Mouse (Mus musculus) CD4-positive naive resting alpha-beta T cell, adult 57 days (primary cell): ENCODE measurements around the gene Rab27a. TPM values are rescaled to one million over a fixed set of nuclear protein-coding genes. Genes with fewer than 3 reads are reported as not detected.

Source experiments
- total RNA-seq: library from RNA; stranded (reverse); gene quantifications from one replicate; pipeline ENCODE4 v1.2.4, GENCODE M21; 2023

Gene Rab27a
- 55.2 TPM for total RNA-seq

DNA sequence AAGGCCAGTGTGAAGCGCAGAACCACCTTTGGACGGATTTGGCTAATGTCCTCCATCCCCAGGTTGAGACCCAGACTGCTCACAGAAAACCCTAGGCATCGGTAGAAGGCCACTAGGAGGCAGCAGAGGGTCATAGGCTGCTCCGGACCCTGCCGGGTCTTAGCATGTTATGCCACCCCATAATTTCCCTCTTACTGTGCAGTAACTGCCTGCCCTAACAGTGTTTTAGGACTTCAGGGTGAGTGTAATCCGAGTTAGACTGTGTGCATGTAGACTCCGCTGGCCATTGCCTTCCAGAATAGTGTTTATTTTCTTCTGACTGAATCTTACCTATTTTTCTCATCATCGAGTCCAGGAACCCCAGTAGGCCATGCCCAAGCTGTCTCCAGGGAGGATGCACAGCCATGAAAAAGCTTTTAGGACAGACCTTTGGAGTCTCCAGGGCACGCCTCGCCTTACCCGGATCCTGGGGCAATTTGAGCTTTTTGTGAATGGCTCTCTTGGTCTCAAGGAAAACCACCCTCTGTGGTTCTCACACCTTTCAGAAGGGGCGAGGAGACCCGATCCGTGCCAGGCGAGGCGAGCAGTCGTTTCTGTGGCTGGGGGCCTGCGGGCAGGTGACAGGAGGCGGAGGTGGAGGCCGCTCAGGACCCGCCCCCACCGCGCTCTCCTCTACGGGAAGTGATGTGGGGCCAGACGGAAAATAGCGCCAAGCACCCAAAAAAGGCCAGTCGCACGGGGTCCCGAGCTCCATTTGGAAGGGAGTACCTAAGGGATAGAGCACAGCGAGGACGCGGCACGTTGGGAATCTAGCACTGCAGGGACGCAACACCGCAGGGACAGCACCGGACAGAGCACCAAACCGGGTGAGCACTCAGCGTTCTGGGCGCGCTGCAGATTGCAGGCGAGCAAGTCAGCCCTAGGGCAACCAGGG, at the start of gene Rab27a:
Gene Rab27a (plus strand): TSS at position 709 of the 934 bp plus-strand sequence.

DNA sequence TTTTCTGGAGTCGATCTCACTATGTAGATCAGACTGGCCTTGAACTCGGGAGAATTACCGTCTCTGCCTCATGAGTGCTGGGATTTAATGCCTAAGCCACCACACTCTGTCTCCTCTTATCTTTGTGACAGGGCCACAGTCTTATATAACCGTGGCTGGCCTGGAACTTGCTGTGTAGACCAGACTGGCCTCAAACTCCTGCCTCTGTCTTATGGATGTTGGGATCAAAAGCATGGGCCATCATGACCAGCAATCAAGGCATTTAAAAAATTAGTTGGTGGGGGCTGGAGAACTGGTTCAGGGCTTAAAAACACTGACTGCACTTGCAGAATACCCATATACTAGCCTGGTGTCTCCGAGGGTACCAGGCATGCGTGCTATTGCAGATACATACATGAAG, 4.6 kb upstream of the Rab27a start, which contains the start of gene Pigb:
Gene Pigb (minus strand): TSS at position 299 of the 400 bp plus-strand sequence.

DNA sequence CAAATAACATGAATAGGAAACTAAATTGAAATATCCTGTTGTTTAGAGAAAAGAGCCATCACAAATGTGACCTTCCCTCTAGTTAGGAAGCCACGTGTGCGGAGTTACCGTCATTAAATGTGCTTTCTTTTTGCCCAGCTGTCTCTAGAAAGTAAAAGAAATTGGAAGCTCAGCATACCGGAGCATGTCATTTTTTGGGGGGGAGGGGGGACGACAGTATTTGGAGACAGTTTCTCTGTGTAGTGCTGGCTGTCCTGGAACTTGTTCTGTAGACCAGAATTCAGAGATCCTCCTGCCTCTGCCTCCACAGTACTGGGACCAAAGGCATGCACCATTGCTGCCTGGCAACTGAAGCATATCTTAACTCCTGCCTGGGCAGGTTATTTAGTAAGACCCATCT, 56.9 kb downstream of the Rab27a start, which contains the start of gene Khdc3:
Gene Khdc3 (plus strand): TSS at position 301 of the 400 bp plus-strand sequence.

DNA sequence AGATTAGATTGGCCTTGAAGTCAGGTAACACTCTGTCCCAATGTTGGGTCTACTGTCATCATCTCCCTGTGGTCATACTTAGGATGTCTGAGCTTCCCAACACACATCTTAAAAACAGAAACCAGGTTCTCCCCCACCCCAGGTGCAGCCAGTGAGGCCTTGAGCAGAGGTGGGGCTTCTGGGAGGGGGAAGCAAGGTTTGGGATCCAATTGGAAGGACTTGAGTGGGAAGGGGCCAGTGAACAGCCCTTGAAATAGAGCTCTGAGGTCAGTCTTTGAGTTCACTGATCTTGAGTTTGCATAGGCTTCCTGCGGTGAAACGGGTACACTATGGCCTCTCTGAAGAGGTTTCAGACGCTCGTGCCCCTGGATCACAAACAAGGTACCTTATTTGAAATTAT, 57.5 kb downstream of the Rab27a start, which contains the start of gene Gm20509:
Gene Gm20509 (plus strand): TSS at position 290 of the 400 bp plus-strand sequence.

DNA sequence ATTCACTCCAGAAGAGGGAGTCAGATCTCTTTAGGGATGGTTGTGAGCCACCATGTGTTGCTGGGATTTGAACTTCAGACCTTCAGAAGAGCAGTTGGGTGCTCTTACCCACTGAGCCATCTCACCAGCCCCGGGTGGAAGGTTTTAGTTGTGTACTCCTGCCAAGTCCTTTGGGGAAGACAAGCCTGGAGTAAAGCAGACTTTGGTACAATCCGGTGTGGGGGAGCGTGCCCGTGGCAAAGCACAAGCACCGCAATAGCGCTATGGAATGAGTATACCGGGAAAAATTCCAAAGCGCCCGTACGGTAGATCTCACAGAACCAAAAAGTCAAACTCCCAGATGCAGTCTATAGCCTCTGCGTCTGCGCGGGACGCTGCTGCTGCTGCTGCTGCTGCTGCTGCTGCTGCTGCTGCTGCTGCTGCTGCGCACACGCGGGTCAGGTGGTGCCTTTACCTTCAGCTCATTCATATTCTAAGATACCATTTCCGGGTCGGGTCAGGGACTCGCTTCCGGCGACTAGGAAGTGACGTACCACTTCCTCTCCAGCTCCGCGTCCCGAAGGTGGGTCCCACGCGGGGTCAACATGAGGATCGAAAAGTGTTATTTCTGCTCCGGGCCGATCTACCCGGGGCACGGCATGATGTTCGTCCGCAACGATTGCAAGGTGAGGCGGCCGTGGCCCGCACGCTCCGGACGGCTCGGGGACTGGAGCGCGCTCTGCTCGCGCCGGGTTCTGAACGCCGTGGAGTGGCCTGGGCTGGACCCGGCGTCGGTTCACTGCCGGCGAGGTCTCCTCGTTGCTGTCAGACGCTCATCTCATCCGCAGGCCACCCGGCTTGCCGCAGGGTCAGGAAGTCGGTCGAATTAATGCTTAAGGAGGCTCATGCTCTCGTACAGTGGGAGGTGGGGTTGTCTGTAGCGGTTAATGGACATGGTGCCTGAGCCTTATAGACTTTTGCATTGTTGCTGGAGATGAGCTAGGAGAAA, 68.6 kb downstream of the Rab27a start, which contains the start of gene Rsl24d1:
Gene Rsl24d1 (plus strand): TSS at position 508 of the 988 bp plus-strand sequence.

Other genes with a start within 250 kb of the Rab27a start
- gene Prtg, start 238.0 kb upstream of the Rab27a start, total RNA-seq, result 0.06 TPM
- not detected for gene Pygo1, start 119.2 kb upstream of the Rab27a start, total RNA-seq
- 1.6 TPM for gene Dyx1c1, start 86.1 kb upstream of the Rab27a start, total RNA-seq
- gene Gm44503, start 86.0 kb upstream of the Rab27a start, total RNA-seq, result 0.50 TPM
- 11.2 TPM for gene Ccpg1os, start 59.5 kb upstream of the Rab27a start, total RNA-seq
- 184 TPM for gene Ccpg1, start 59.4 kb upstream of the Rab27a start, total RNA-seq
- 14.2 TPM for gene Pigb, start 4.5 kb upstream of the Rab27a start, total RNA-seq
- 11.1 TPM for gene Khdc3, start 57.0 kb downstream of the Rab27a start, total RNA-seq
- gene Gm20509, start 57.6 kb downstream of the Rab27a start, total RNA-seq, result not detected
- gene Rsl24d1, start 68.6 kb downstream of the Rab27a start, total RNA-seq, result 63.3 TPM